Mouse (Mus musculus) C2C12 (cell line): ENCODE data around the gene Folr2.

ENCODE experiments used
- CEBPB ChIP-seq: IDR thresholded peaks from one replicate; pipeline ENCODE4 v1.6.1; 2011; ENCODE audit warnings: low read depth, mild to moderate bottlenecking, control low read depth, moderate library complexity
- CTCF ChIP-seq: IDR thresholded peaks from one replicate; pipeline ENCODE4 v1.5.1; 2011; ENCODE audit not compliant: control insufficient read depth, insufficient read depth, insufficient read length
- FOSL1 ChIP-seq: IDR thresholded peaks from one replicate; pipeline ENCODE4 v1.8.0; 2011; ENCODE audit warnings: mild to moderate bottlenecking, low read length; ENCODE audit not compliant: poor library complexity, insufficient read depth, severe bottlenecking
- MAX ChIP-seq: IDR thresholded peaks from one replicate; pipeline ENCODE4 v1.6.1; 2011; ENCODE audit warnings: mild to moderate bottlenecking, control low read depth
- MYOD1 ChIP-seq: IDR thresholded peaks from one replicate; pipeline ENCODE4 v1.6.1; 2011; ENCODE audit warnings: low read depth; ENCODE audit not compliant: control insufficient read depth, insufficient read length
- MYOG ChIP-seq: IDR thresholded peaks from one replicate; pipeline ENCODE4 v1.6.1; 2011; ENCODE audit not compliant: control insufficient read depth, insufficient read length; ENCODE audit errors: extremely low read depth
- USF1 ChIP-seq: IDR thresholded peaks from one replicate; pipeline ENCODE4 v1.6.1; 2011; ENCODE audit warnings: low read depth, mild to moderate bottlenecking, control low read depth, moderate library complexity

DNA sequence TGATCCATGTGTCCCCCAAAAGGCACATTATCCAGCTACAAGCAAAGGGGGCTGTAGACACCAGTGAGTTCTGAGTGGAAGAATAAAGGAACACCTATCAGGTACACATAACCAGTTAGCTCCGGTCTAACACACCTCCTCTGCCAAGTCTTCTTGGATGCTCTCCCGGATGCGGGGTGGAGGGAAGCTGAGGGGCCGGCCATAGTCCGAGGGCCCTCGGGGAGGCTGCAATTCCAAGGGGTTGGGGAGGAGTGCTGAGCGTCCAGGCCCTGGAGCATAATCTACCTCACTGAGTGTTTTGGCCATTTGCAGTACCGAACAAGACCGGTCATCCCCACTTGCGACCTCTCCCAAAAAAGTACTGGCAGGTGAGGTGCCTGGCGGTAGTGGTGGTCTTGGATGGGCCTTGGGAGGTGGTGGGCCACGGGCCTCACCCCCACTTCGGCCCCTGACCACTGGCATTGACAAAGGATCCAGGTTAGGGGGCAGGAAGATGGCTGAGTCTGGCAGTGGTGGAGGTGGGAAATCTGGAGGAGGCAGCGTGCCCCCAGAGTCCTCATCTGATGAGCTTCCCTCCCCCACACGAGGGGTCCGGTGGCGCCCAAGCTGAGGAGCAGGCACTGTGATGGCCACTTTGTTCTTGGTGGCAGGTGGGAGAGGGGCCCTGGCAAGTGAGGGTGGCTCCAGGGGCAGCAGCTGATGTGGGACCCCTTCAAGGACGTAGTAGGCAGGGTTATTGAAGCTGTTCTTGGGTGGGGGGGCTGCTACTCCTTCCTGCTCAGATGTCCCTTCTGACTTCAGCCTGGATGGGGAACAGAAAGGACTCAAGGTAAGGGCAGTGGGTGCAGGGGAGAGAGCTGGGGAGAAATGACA is 33.0 kb downstream of the Folr2 start:
- no peak for TF ChIP-seq CTCF
- TF ChIP-seq MYOG = no peak
- TF ChIP-seq MAX = no peak
- TF ChIP-seq USF1 = no peak
- no peak for TF ChIP-seq CEBPB
- TF ChIP-seq MYOD1 = no peak
- no peak for TF ChIP-seq FOSL1
